ENCODE assay signal across 8 mouse cellular contexts in the genomic region with DNA sequence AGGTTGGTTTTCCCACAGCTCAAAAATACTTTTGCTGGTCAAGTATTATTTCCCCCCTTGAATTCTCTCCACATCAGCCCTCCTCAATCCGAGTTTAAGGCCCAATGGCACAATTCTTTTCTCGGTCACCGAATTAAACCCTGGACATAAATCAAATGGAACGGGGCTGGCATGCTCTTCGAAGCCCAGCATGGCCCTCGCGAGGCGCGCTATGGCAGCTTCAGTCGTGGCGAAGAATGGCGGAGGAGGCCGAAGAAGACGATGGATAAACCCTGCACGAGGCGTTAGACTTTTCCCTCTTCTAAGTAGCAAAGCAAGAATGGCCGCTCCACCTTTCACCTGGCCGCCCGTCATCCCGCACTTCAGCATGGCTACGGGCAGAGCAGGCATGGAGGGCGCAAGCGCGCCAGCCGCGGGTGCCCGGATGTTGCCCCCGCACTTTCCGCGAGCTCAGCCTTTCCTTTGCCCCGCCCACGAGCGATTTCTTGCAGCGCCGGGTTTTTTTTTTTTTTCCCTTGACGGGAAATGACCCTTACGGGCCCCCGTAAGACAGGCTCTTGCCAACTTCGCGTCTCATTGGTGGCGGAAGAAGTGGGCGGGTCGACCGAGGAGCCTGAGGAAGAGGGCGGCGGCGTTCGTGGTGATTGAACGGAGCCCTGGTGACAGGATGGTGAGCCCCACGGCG. TPM values are rescaled to one million over a fixed set of nuclear protein-coding genes. Genes with fewer than 3 reads are reported as not detected.
A peak's percentile ranks its signal among the peaks of the same experiment; 100 is the strongest.
DNase-seq lines count a peak whose midpoint lies in the region; ATAC-seq lines count a peak whose summit lies in the region.

A gene (minus strand): TSS at position 427 of the 685 bp plus-strand sequence.
A gene (plus strand): TSS at position 563 of the 685 bp plus-strand sequence.

- H3K4me2 ChIP-seq in kidney, embryonic 15.5 days = peak within 1 kb of the TSS; percentile 83

- peaks cover 13% of the 10 kb centered on the region for H3K4me1 ChIP-seq in heart, embryonic 10.5 days
- H3K4me1 ChIP-seq in kidney, embryonic 15.5 days = peaks cover 14% of the 10 kb centered on the region

- H3K27me3 ChIP-seq in heart, embryonic 10.5 days (ENCODE audit: insufficient read depth, poor library complexity, severe bottlenecking) = no peaks in the 10 kb centered on the region
- H3K27me3 ChIP-seq in kidney, embryonic 15.5 days = no peaks in the 10 kb centered on the region

- 2% methylated on average over 51 of the region's 51 CpGs for WGBS in heart, embryonic 10.5 days
- under 1% methylated on average over 51 of the region's 51 CpGs for WGBS in kidney, embryonic 15.5 days

- peak within 1 kb of the TSS; percentile 95 for H3K4me3 ChIP-seq in heart, embryonic 10.5 days
- peak within 1 kb of the TSS; percentile 74 for H3K4me3 ChIP-seq in kidney, embryonic 15.5 days (replicated peaks)

- ATAC-seq in erythroblast, adult 5-6 weeks (replicated peaks; ENCODE audit: low FRiP score, poor library complexity, severe bottlenecking) = peak; percentile 98
- ATAC-seq in kidney, embryonic 15.5 days (replicated peaks; ENCODE audit: low FRiP score) = peak; percentile 93
- peak; percentile 98 for ATAC-seq in monocyte, adult 5-6 weeks (replicated peaks; ENCODE audit: insufficient number of reproducible peaks, low FRiP score, low TSS enrichment, poor library complexity, severe bottlenecking)

- H3K27ac ChIP-seq in heart, embryonic 10.5 days = peak within 1 kb of the TSS; percentile 96
- peak within 1 kb of the TSS; percentile 82 for H3K27ac ChIP-seq in kidney, embryonic 15.5 days

- no peaks in the 10 kb centered on the region for H3K9me3 ChIP-seq in heart, embryonic 10.5 days
- H3K9me3 ChIP-seq in kidney, embryonic 15.5 days (replicated peaks) = no peaks in the 10 kb centered on the region

- peak within 1 kb of the TSS; percentile 77 for H3K9ac ChIP-seq in kidney, embryonic 15.5 days

- peaks cover 10% of the 10 kb centered on the region for H3K36me3 ChIP-seq in heart, embryonic 10.5 days
- peaks cover 7% of the 10 kb centered on the region; the same call in 1 of the 2 replicates for H3K36me3 ChIP-seq in kidney, embryonic 15.5 days

- DNase-seq in B cell, adult 2 months = peak; percentile 98 to 99
- DNase-seq in brain, adult 2 months (ENCODE audit: low read depth, low spot score) = peak; percentile 100
- peak; percentile 99 for DNase-seq in heart, embryonic 10.5 days (ENCODE audit: low spot score)
- DNase-seq in liver = peak; percentile 99
- peak; percentile 98 to 100 for DNase-seq in spleen, postnatal 4 days (ENCODE audit: low spot score in 2 of 2)

RNA-seq across cellular contexts. Expression of the first gene that starts in this region (rescaled TPM):
- 1.5 TPM in 1 of 2 replicates, not detected in the other for total RNA-seq in erythroblast, adult 5-6 weeks (2015; ENCODE audit: low replicate concordance)
- total RNA-seq in erythroblast, adult 5-6 weeks (2017; ENCODE audit: low replicate concordance) = 0.56 TPM in 1 of 2 replicates, not detected in the other
- polyA plus RNA-seq in heart, embryonic 10.5 days (2016; fragmentation: Nextera tagmentation; extraction: Ambion mirVana) = 7.0 and 8.8 TPM in 2 replicates
- polyA plus RNA-seq in kidney, embryonic 15.5 days (2015; fragmentation: Nextera tagmentation; extraction: Ambion mirVana) = 9.6 and 11.9 TPM in 2 replicates
- total RNA-seq in monocyte, adult 5-6 weeks (2017) = 3.9 to 8.9 TPM (median 7.4 TPM) in 3 replicates

RNA-seq across cellular contexts. Expression of the second gene that starts in this region (rescaled TPM):
- total RNA-seq in erythroblast, adult 5-6 weeks (2015; ENCODE audit: low replicate concordance) = 43.9 and 44.2 TPM in 2 replicates
- total RNA-seq in erythroblast, adult 5-6 weeks (2017; ENCODE audit: low replicate concordance) = 19.8 and 23.4 TPM in 2 replicates
- 245 and 246 TPM in 2 replicates for polyA plus RNA-seq in heart, embryonic 10.5 days (2016; fragmentation: Nextera tagmentation; extraction: Ambion mirVana)
- 218 and 230 TPM in 2 replicates for polyA plus RNA-seq in kidney, embryonic 15.5 days (2015; fragmentation: Nextera tagmentation; extraction: Ambion mirVana)
- total RNA-seq in monocyte, adult 5-6 weeks (2017) = 63.4 to 67.5 TPM (median 67.5 TPM) in 3 replicates

Comparison
In these comparisons a context has a peak if more than half of its experiments do, and no peak if none do; other contexts are left out.
1. Peak in every context shown above with its lines: DNase-seq, ATAC-seq, H3K4me3 ChIP-seq and H3K27ac ChIP-seq.